Comparison of ENCODE assay signal across 27 mouse cellular contexts in the genomic region with DNA sequence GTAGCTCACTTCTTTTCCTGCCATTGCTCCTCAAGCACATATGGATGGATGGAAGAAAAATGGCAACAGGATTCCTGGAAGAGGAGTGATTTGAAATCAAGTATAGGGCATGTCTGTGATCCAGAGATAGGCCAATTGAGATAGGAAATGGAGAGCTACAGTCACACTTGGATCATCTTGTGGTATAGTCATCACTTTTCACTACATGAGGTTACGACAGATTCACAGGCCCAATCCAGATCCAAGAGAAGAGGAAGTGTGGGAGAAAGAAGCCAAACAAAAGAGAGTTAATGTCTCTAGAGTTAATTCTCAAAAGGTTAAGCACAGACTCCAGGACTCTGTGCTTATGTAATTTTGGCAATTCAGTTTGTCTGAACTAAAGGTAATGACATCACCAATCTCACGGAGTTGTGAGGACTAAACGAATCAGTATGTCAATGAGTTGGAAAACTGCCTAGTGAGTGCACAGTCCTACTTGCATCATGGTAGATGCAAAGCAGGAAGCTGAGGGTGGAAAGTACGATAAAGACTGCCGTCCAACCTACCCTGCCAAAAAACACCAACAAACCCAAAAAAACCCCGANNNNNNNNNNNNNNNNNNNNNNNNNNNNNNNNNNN. TPM values are rescaled to one million over a fixed set of nuclear protein-coding genes. Genes with fewer than 3 reads are reported as not detected.
DNase-seq lines count a peak whose midpoint lies in the region; ATAC-seq and TF ChIP-seq lines count a peak whose summit lies in the region.
"Had no signal": no experiment of that assay in that cellular context is flagged by ENCODE, and none has a peak within 500 bp of the region (broad histone marks: within the 10 kb centered on the region; RNA-seq: fewer than 3 reads in every experiment).

No protein-coding gene starts in this region.

- TF ChIP-seq CTCF in bone marrow macrophage, adult 2 months (IDR thresholded peaks at IDR 0.05; ENCODE audit: low read depth, low read length), result no peak
- no peak for TF ChIP-seq CTCF in intestine, postnatal 0 days (IDR thresholded peaks at IDR 0.05; ENCODE audit: low read depth)

- H3K4me2 ChIP-seq in intestine, postnatal 0 days (replicated peaks; ENCODE audit: low read depth), result no peak overlapping the region
- H3K4me2 ChIP-seq: embryonic facial prominence, embryonic 13.5 days; heart, embryonic 12.5 days; hindbrain, embryonic 15.5 days; liver, embryonic 13.5 days; lung, embryonic 15.5 days; midbrain, embryonic 12.5 days; neural tube, embryonic 13.5 days had no signal

- peak; percentile 69 for DNase-seq in heart, adult 11 months
- DNase-seq in heart, postnatal 4 days, result no peak
- DNase-seq in adrenal gland, adult (ENCODE audit: inconsistent age in 2 of 2, low spot score in 1 of 2), result no peak
- DNase-seq in hindbrain, embryonic 10.5 days (ENCODE audit: low spot score), result no peak
- DNase-seq: adrenal gland, postnatal 25 days; cerebellum, adult 2 months; heart, postnatal 14 days; kidney, adult 11 months; liver, embryonic 13.5 days; lung, postnatal 4 days; right cerebral cortex, adult 18-20 months; thymus, postnatal 25 days had no signal

- H3K4me3 ChIP-seq in bone marrow macrophage, adult 2 months (ENCODE audit: insufficient read depth, low read length), result no peak overlapping the region
- H3K4me3 ChIP-seq in intestine, postnatal 0 days (ENCODE audit: low read depth, low read length), result no peak overlapping the region
- no peak overlapping the region for H3K4me3 ChIP-seq in hindbrain, embryonic 10.5 days
- H3K4me3 ChIP-seq: embryonic facial prominence, embryonic 13.5 days; heart, embryonic 12.5 days; hindbrain, embryonic 15.5 days; left cerebral cortex, adult 2 months; limb, embryonic 10.5 days; liver, embryonic 13.5 days; lung, embryonic 15.5 days; midbrain, embryonic 12.5 days; neural tube, embryonic 13.5 days had no signal

- TF ChIP-seq POLR2A in bone marrow macrophage, adult 2 months (IDR thresholded peaks at IDR 0.05; ENCODE audit: borderline replicate concordance, low read depth, low read length), result no peak

- no peak overlapping the region for H3K9ac ChIP-seq in intestine, postnatal 0 days (ENCODE audit: low read depth, low read length)
- H3K9ac ChIP-seq: embryonic facial prominence, embryonic 13.5 days; heart, embryonic 12.5 days; hindbrain, embryonic 15.5 days; liver, embryonic 13.5 days; lung, embryonic 15.5 days; midbrain, embryonic 12.5 days; neural tube, embryonic 13.5 days had no signal

- ATAC-seq in inflammation-experienced regulatory T-cells, adult 6 months, result peak; percentile 30
- ATAC-seq in intestine, postnatal 0 days, result no peak
- ATAC-seq: forebrain, embryonic 16.5 days; Patski had no signal

- no peaks in the 10 kb centered on the region for H3K27me3 ChIP-seq in intestine, postnatal 0 days (replicated peaks; ENCODE audit: control insufficient read depth, insufficient read depth, low read length)
- H3K27me3 ChIP-seq in hindbrain, embryonic 10.5 days (ENCODE audit: insufficient read depth, poor library complexity, severe bottlenecking), result no peaks in the 10 kb centered on the region
- H3K27me3 ChIP-seq: embryonic facial prominence, embryonic 13.5 days; heart, embryonic 12.5 days; hindbrain, embryonic 15.5 days; liver, embryonic 13.5 days; lung, embryonic 15.5 days; midbrain, embryonic 12.5 days; neural tube, embryonic 13.5 days; Patski had no signal

- 59% methylated on average over 4 of the region's 6 CpGs for WGBS in intestine, postnatal 0 days
- 53% methylated on average over 5 of the region's 6 CpGs for WGBS in hindbrain, embryonic 10.5 days

- peak overlapping the region; percentile 97 for H3K27ac ChIP-seq in bone marrow macrophage, adult 2 months (ENCODE audit: insufficient read depth, low read depth, low read length)
- H3K27ac ChIP-seq in intestine, postnatal 0 days (ENCODE audit: low read depth, low read length), result no peak overlapping the region
- H3K27ac ChIP-seq in hindbrain, embryonic 10.5 days, result no peak overlapping the region
- H3K27ac ChIP-seq: embryonic facial prominence, embryonic 13.5 days; hindbrain, embryonic 15.5 days; left cerebral cortex, adult 2 months; limb, embryonic 10.5 days; liver, embryonic 13.5 days; lung, embryonic 15.5 days; midbrain, embryonic 12.5 days; neural tube, embryonic 13.5 days had no signal

- H3K9me3 ChIP-seq in intestine, postnatal 0 days (ENCODE audit: control insufficient read depth), result no peaks in the 10 kb centered on the region
- H3K9me3 ChIP-seq in hindbrain, embryonic 10.5 days, result no peaks in the 10 kb centered on the region
- H3K9me3 ChIP-seq: embryonic facial prominence, embryonic 13.5 days; heart, embryonic 12.5 days; hindbrain, embryonic 15.5 days; limb, embryonic 10.5 days; liver, embryonic 13.5 days; lung, embryonic 15.5 days; midbrain, embryonic 12.5 days; neural tube, embryonic 13.5 days had no signal

- no peaks in the 10 kb centered on the region for H3K36me3 ChIP-seq in intestine, postnatal 0 days (ENCODE audit: control insufficient read depth, insufficient read depth)
- H3K36me3 ChIP-seq in hindbrain, embryonic 10.5 days, result no peaks in the 10 kb centered on the region
- H3K36me3 ChIP-seq: embryonic facial prominence, embryonic 13.5 days; heart, embryonic 12.5 days; hindbrain, embryonic 15.5 days; limb, embryonic 10.5 days; liver, embryonic 13.5 days; lung, embryonic 15.5 days; midbrain, embryonic 12.5 days; neural tube, embryonic 13.5 days had no signal

- peaks cover 27% of the 10 kb centered on the region for H3K4me1 ChIP-seq in bone marrow macrophage, adult 2 months (ENCODE audit: control insufficient read depth, insufficient read depth, low read length)
- H3K4me1 ChIP-seq in intestine, postnatal 0 days (replicated peaks; ENCODE audit: control insufficient read depth, insufficient read depth, low read length), result no peaks in the 10 kb centered on the region
- H3K4me1 ChIP-seq in hindbrain, embryonic 10.5 days (replicated peaks), result no peaks in the 10 kb centered on the region
- H3K4me1 ChIP-seq: embryonic facial prominence, embryonic 13.5 days; heart, embryonic 12.5 days; hindbrain, embryonic 15.5 days; limb, embryonic 10.5 days; liver, embryonic 13.5 days; lung, embryonic 15.5 days; midbrain, embryonic 12.5 days; neural tube, embryonic 13.5 days had no signal

RNA-seq across cellular contexts. Expression of a gene that starts 7.4 kb away (rescaled TPM):
- total RNA-seq in heart, postnatal 4 days (2021), result not detected
- polyA plus RNA-seq in bone marrow macrophage, adult 2 months (2012; ENCODE audit: insufficient read depth, insufficient read length, missing spikeins), result not detected in 2 replicates
- polyA plus RNA-seq in inflammation-experienced regulatory T-cells, adult 6 months (2017; shearing (Covaris generic)), result 1 to 10 TPM in 1 of 3 experiments, under 1 TPM in 2; 0.66 to 2.9 (median 0.69) TPM
- polyA plus RNA-seq in intestine, postnatal 0 days (2015; fragmentation: Nextera tagmentation; extraction: Ambion mirVana), result 0.05 TPM in 2 replicates
- polyA plus RNA-seq in hindbrain, embryonic 10.5 days (2016; fragmentation: Nextera tagmentation; extraction: Ambion mirVana), result 0.05 TPM in 1 of 2 replicates, not detected in the other
- total RNA-seq: gastrocnemius, adult 18-20 months; left cerebral cortex, adult 2 months had no signal
- polyA plus RNA-seq: cerebellum, adult 2 months; embryonic facial prominence, embryonic 13.5 days; heart, embryonic 12.5 days; kidney, embryonic 16.5 days; limb, embryonic 10.5 days; liver, embryonic 13.5 days; lung, embryonic 15.5 days; midbrain, embryonic 12.5 days had no signal

RNA-seq across cellular contexts. Expression of a gene that starts 17.6 kb away (rescaled TPM):
- total RNA-seq in heart, postnatal 4 days (2021), result 100 to 1,000 TPM; 156 to 161 TPM
- 15.0 and 16.2 TPM in 2 replicates for polyA plus RNA-seq in bone marrow macrophage, adult 2 months (2012; ENCODE audit: insufficient read depth, insufficient read length, missing spikeins)
- polyA plus RNA-seq in inflammation-experienced regulatory T-cells, adult 6 months (2017; shearing (Covaris generic)), result 10 to 100 TPM; 24.2 to 49.9 (median 41.1) TPM
- polyA plus RNA-seq in intestine, postnatal 0 days (2015; fragmentation: Nextera tagmentation; extraction: Ambion mirVana), result 3.8 and 5.5 TPM in 2 replicates
- polyA plus RNA-seq in hindbrain, embryonic 10.5 days (2016; fragmentation: Nextera tagmentation; extraction: Ambion mirVana), result 8.5 and 9.4 TPM in 2 replicates
